Mouse (Mus musculus) kidney, adult 9 months (tissue): ENCODE measurements around the gene Gna12.
A peak's percentile ranks its signal among the peaks of the same experiment; 100 is the strongest.

Experiments
- DNase-seq: peaks from one replicate; pipeline ENCODE4 v3.0.0; 2022

Gna12 gene

DNA sequence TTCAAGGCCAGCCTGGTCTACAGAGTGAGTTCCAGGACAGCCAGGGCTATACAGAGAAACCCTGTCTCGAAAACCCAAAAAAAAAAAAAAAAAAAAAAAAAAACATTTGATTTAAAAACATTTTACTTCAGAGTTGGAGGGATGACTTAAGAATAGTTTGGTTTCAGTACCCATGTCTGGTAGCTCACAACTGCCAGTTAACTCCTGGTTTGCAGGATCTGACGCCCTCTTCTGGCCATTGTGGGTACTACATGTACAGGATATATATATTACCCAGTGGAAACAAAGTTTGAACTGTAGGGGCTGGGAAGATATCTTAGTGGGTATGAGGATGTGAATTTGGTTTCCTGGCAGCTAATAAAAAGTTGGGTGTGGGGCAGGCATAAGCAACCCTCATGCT is 79.3 kb downstream of the Gna12 start:
- peak; percentile 63 for DNase-seq

DNA sequence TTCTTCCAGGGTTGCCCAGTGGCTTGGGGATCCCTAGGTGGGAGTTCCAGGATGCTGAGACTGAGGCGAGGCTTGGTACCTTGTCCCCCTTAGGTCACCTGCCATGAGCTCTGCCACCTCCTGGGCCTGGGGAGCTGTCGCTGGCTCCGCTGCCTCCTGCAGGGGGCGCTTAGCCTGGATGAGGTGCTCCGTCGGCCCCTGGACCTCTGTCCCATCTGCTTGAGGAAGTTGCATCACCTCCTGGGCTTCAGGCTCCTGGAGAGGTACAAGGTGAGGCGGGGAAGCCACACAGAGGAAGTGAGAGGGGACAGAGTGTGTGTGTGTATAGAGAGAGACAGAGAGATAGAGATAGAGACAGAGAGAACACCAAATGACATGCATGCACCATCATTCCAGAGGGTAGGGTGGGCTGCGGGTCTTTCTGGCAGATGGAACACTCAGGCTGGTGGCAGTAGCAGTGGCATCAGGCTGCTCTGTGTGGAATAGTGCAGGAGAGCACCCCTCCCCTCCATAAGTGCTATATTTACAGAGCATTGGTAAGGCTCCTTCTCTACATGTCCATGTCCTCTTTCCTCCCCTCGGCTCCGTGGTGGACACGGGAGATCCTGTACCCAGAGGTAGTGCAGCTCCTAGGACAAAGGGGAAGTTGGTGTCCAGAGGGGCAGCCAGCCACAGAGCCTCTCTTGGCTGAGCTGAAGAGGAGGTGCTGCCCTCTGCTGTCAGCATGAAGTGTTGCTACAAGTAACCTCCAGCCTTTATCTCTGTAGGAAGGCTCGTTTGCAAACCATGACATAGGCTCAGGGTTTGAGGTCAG is 81.0 kb downstream of the Gna12 start:
- peak; percentile 84 for DNase-seq

DNA sequence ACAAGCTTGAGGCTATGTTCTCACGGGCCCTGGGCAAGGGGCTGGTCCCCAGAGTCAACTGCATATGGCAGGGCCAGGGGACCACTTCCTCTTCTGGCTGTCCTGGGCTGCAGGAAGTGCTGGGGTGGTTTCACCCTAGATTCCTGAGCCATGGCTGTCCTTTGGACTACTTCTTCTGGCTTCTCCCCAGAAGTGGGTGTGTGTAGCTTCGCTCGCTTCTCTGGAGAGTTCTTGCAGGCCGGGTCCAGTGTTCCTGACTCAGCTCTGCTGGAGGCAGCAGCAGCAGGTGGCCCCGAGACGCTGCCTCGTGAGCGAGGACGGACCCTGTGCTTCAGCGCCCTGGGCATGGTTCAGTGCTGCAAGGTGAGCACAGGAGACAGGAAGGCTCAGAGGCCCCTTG is 81.8 kb downstream of the Gna12 start:
- DNase-seq = peak; percentile 93

DNA sequence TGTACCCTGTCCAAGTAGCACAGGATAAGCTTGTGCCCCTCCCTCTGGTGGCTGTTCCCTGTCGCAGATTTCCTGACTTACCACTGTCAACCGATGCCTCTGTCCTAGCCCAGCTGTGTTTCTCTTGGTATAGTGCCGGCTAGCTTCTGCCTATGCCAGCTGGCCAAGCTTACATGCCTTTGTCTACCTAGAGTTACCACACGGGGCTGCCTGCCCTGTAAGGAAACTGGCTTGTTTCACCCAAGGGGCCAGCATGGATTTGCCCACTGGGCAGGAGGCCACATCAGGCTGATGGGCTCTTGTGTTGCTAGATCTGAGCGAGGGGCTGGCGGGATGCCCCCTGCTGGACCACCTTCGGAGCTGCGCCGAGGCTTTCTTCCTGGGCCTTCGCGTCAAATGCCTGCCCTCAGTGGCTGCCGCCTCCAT is 86.5 kb downstream of the Gna12 start:
- DNase-seq = no peak

GRCm38 (mm10) chr5:140741877-140742276 is 88.4 kb downstream of the Gna12 start:
- DNase-seq = no peak

- peak; percentile 44 for DNase-seq
Measured at GRCm38 (mm10) chr5:140741040-140741439, 89.2 kb downstream of the Gna12 start.

GRCm38 (mm10) chr5:140739813-140740212 is 90.4 kb downstream of the Gna12 start:
- DNase-seq = peak; percentile 42

GRCm38 (mm10) chr5:140736166-140736565 is 94.1 kb downstream of the Gna12 start:
- DNase-seq = no peak

GRCm38 (mm10) chr5:140735297-140735696 is 94.9 kb downstream of the Gna12 start:
- no peak for DNase-seq

- no peak for DNase-seq
Measured at GRCm38 (mm10) chr5:140733336-140733735, 96.9 kb downstream of the Gna12 start.

DNA sequence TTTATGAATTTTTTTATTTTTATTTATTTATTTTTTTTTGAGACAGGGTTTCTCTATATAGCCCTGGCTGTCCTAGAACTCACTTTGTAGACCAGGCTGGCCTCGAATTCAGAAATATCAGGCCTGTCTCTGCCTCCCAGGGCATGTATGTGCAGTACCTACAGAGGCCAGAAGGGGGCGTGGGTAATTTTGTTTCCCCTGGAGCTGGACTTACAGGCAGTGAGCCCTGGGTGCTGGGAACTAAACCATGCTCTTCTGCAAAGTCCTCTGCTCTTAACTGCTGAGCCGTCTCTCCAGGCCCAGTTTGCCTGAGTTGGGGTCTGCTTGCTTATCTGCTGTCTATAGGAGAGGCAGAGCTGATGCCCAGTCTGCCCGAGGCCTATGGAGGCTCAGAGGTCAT is 98.0 kb downstream of the Gna12 start:
- no peak for DNase-seq

GRCm38 (mm10) chr5:140731040-140731797 is 99.0 kb downstream of the Gna12 start:
- DNase-seq = no peak

- no peak for DNase-seq
Measured at GRCm38 (mm10) chr5:140726946-140727740, 103.1 kb downstream of the Gna12 start.

GRCm38 (mm10) chr5:140726062-140726839 is 104.0 kb downstream of the Gna12 start:
- DNase-seq = no peak

DNA sequence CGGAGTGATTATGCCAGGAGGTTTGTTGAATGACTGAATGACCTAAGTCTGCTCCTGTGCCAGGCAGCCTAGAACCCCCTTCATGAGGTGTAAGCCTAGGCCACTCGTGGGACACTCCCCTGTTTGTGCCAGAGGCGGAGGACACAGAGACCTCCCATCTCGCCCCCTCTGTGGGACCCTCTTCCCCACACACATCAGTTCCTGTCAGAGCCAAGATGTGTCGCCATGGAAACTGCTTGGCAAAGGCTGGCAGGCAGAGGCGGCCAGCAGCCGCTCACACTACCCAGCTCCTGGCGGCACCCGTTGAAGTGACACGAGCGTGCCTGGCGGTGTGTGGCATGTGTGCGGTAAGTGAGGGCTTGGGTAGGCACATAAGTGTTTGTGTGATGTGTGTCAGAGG is 106.4 kb downstream of the Gna12 start, which contains the start of gene Amz1:
Amz1 (plus strand) TSS at position 306 of the 400 bp plus-strand sequence.
- DNase-seq = no peak

DNA sequence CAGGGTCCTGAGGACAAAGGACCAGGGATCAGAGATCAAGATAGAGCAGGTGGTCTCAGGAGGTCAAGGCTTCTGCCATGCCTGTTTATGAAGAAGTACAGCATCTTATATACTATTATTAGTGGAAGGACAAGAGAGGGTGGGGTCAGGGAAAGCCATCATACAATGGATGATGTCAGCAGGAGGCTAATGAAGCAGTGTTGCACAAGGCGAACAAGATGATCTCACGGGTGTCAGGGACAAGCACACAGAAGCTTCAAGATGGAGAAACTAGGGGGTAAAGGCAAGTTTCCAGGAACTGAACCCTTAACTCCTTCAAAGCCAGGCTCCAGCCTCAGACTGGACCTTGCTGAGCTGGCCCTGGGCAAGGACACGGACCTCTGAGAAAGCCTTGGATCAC is 108.1 kb downstream of the Gna12 start:
- no peak for DNase-seq

- DNase-seq = no peak
Measured at GRCm38 (mm10) chr5:140720773-140721172, 109.5 kb downstream of the Gna12 start.

GRCm38 (mm10) chr5:140711040-140711439 is 119.2 kb downstream of the Gna12 start:
- DNase-seq = no peak

- no peak for DNase-seq
Measured at GRCm38 (mm10) chr5:140710315-140710714, 119.9 kb downstream of the Gna12 start.
